Mouse (Mus musculus) right cerebral cortex, adult 18-20 months (tissue): Measurements from ENCODE around the gene Cacng7.
A peak's percentile ranks its signal among the peaks of the same experiment; 100 is the strongest.
"Not testable (repeated sequence)": the region's sequence is repeated elsewhere in the genome, so short reads cannot be mapped to it uniquely, and the experiment has no call there.

Experiments used
- DNase-seq: peaks from one replicate; pipeline ENCODE4 v3.0.0; 2022; ENCODE audit warnings: mixed read lengths

Gene Cacng7

DNA sequence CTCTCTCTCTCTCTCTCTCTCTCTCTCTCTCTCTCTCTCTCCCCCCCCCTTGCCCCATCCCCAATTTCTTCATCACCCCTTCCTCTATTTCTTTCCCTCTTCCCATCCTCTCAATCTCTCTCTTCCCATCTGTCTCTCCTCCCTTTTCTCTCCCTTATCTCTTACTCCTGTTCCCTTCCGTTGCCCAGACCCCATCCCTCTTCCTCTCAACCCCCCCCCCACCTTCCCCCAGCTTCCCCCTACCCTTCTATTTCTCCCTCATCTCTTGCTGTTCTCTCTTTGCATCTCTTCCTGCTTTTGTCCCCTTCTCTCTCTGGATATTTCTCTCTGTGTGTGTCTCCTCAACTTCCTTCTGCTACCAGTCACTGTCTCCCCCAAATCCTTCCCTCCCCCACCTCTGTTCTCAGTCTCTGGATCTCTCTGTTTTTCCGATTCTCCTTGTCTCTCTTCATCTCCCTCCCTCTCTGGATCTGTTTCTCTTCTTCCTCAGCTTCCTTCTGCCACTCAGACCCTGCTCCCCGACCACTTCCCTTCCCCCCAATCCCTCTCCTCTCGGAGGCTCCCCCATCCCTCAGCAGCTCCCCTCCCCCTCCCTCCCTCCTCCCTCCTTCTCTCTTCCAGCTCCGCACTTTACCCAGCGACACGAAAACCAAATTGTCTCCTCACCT lies 57.8 kb downstream of the Cacng7 start, which contains the start of gene Cacng8:
Gene Cacng8, plus strand, starts transcription at position 271 of the 668 bp plus-strand sequence.
- no peak for DNase-seq

DNA sequence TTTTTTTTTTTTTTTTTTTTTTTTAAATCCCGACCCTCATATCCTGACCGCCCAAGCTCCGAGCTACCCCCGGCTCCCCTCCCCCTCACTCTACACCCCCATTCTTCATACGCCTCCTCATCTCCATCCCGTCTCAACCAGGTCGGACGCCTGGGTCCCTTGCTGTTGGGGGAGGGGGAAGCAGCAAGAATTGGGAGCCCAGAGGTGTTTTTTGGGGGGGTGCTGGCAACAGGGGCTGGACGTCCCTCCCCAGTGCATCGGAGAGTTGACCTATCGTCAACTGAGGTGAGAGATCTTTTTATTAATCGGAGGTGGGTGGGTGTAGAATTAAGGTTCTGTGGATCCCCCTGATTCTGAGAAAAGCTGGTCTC lies 58.3 kb downstream of the Cacng7 start:
- no peak for DNase-seq

DNA sequence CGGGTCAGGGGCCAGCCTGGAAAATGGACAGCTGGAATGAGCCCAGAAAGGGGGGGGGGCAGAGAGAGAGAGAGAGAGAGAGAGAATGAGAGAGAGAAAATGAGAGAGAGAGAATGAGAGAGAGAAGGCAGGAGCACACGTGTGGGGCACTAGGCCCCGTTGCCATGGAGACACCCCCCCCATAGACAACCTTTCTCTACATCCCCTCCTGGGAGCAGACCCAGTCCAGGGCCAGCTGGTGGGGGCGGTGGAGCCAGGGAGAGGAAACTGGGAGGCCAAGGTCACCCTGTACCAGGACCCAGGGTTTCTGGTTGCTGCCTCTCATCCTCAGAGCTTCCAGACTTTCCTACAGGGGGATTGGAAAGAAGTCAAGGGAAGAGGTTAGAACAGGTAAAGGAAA lies 59.1 kb downstream of the Cacng7 start:
- DNase-seq, result no peak

DNA sequence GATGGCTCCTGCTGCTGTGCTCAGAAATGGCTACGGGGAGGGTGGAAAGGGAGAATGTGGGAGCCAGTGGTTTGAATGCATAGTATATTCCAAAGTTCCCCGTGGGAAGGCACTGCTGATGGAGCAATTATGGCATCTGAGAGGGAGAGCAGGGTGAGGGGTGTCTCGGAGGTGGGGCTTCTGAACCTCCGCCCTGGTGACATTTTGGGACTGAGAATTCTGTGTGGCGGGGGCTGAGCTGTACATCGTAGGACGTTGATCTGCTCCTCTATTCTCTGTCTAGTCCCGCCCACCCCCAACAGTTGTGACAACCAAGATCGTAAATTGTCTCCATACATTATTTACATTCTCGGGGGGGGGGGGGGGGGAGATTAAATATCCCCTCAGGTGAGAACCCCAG lies 64.6 kb downstream of the Cacng7 start:
- DNase-seq, result no peak

DNA sequence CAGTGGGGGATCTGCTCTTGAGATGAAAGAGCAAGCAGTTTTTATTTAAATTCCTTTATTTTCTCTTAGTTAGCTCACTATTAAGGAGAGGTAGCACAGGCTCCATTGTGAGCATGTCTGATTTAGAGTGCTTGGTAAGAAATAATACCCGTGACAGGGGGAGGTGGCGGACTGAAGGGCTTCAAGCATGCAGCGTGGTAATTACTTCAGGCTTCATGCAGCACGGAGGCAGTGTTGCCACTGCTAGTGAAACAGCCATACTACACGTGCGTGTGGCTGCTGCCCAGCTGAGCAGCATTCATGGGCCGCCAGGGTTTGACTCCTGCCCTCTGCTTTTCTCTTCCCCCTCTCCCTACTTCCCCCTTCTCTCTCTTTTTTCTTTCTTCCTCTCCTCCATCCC lies 65.0 kb downstream of the Cacng7 start:
- DNase-seq, result no peak

DNA sequence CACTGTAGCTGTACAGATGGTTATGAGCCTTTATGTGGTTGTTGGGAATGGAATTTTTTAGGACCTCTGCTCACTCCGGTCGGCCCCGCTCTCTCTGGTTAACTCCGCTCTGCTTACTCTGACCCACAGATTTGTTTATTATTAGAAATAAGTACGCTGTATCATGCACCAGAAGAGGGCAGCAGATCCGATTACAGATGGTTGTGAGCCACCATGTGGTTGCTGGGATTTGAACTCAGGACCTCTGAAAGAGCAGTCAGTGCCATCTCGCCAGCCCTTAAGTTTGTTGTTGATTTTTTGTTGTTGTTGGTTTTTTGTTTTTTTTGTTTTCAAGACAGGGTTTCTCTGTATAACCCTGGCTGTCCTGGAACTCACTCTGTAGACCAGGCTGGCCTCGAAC lies 65.6 kb downstream of the Cacng7 start:
- DNase-seq, result not testable (repeated sequence)

DNA sequence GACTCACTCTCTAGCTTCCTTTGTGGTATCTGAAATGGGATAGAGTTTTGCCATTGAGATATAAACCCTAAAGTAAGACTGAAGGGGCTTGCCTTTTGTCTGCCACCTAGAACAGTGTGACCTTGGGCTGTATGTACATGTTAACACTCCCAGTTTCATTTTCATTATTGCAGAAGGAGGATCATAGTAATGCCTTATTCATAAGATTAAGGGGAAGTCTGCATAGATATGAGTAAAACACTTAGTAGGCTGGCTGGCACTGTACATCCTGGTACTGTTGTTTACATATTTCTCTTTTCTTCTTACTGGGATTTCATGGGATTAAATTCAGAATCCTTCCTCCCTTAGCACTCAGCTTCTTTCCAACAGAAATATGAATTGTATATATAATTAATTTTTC lies 67.2 kb downstream of the Cacng7 start:
- DNase-seq, result no peak

DNA sequence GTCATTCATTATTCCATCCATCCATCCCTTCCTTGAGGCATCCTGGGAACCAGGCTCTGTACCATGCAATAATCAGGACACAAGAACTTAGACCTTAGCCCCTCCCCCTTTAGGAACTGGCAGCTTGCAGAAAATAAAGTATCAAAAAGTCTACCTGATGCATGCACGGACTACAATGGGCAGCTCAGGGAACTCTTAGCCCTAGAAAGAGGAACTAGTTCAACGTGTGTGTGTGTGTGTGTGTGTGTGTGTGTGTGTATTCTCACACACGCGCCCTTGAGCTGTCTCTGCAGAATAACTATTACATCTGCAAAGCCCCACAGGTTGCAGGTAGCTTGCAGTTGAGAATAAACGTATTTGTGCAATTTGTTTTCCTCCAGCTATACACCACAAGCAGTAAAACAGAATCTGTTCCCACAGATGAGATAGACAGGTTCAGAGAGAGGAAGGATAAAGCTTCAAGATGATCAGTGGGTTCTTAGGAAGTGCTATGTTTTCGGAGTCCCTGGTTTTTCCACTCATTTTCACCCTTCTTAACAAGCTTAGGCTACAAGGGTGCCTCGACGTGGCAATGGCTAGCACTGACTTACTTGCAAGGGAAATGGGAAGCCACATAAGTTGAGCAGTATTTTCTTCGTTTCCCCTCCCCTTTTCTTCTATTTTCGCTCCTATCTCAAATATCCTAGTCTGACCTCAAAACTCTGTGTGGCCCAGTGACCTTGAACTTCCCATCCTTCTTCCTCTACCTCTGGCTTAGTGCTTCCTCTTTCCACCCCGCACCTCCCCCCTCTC lies 77.2 kb downstream of the Cacng7 start:
- DNase-seq, result no peak

DNA sequence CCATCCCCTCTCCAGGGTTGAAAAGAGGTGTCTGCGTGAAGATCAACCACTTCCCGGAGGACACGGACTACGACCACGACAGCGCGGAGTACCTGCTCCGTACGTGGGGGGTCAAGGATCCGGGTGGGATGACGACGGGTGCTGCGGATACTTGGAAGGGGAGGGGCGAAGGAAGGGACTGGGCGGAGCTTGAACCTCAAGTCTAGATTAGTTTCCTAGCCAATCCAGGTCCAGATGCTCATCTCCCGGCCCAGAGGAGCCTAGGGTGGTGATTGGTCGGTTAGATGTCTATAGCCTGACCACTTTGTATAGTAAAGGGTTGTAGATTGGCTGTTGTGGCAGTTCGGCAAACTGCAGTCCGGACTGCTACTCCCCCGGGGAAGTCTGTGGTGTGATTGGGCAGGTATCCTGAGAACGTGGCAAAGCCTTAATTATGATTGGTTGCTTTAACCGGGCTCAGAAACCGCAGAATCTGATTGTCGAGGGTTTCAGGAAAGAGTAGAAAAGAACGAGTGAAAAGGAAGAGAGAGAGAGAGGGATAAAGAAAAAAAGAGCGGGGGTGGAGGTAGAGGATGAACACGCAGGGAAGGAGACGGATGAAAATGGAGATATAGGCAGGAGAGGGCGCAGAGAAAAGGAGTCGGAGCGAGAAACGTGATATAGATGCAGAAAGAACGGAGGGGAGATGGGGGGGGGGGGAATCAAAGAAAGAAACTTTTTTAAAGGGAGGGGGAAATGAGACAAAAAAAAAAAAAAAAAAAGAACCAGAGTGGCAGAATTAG lies 78.6 kb downstream of the Cacng7 start:
- peak; percentile 72 for DNase-seq

DNA sequence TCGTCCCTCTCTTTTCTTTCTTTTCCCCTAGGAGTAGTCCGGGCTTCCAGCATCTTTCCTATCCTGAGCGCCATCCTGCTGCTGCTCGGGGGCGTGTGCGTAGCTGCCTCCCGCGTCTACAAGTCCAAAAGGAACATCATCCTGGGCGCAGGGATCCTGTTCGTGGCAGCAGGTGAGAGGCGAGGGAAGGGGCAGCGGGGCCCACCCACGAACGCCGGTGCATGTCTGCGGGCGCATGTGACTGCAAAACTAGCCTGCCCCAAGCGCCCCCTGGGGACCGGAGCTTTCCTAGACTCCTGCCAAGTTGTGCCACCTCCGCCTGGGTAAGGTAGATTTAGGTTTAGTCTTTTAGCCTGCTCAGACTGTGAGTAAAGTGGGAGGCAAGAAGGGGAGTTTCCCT lies 79.3 kb downstream of the Cacng7 start:
- DNase-seq, result peak; percentile 70

DNA sequence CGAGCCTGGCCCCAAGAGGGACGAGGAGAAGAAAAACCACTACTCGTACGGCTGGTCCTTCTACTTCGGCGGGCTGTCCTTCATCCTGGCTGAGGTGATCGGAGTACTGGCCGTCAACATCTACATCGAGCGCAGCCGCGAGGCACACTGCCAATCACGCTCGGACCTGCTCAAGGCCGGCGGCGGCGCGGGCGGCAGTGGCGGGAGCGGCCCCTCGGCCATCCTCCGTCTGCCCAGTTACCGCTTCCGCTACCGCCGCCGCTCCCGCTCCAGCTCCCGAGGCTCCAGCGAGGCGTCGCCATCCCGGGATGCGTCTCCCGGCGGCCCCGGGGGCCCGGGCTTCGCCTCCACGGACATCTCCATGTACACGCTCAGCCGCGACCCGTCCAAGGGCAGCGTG lies 82.1 kb downstream of the Cacng7 start:
- no peak for DNase-seq

DNA sequence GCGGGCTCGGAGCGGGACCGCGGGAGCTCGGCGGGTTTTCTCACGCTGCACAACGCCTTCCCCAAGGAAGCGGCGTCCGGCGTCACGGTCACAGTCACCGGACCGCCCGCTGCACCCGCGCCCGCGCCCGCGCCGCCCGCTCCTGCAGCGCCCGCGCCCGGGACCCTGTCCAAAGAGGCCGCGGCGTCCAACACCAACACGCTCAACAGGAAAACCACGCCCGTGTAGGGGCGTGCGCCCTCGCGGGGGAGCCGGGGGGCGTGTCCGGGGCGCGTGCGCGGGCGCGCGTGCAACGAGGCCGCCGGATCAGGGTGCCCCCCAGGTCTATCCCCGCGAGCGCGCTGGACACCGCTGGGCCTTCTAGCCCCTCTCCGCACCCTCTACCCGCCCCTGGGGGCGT lies 82.6 kb downstream of the Cacng7 start:
- DNase-seq, result no peak
